In the genomic region with DNA sequence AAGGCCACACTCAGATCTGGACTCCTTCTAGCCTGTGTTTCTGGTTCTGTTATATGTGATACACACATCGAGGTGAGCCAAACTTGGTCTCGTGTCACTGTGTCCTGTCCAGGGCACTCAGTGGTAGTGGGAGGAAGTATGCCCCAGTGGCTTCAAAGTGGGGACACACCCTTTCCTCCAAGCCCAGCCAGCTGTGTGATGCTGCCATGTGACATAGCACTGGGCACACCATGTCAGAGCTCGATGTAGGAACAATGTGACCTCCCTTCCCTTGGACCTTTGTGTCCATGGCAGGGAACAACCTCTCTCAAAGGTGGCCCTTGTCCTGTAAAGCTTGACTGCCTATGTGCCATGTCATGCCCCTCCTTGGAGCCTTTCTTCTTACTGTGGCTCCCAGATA, we compare ENCODE assay signal across 10 mouse cellular contexts. TPM values are rescaled to one million over a fixed set of nuclear protein-coding genes. Genes with fewer than 3 reads are reported as not detected.
DNase-seq lines count a peak whose midpoint lies in the region; ATAC-seq and TF ChIP-seq lines count a peak whose summit lies in the region.
"Had no signal": no experiment of that assay in that cellular context is flagged by ENCODE, and none has a peak within 500 bp of the region (broad histone marks: within the 10 kb centered on the region; RNA-seq: fewer than 3 reads in every experiment).

No protein-coding gene starts in this region.

- 0 out of 2 replicates have a peak, but pooled peaks cover 14% of the 10 kb centered on the region for H3K4me1 ChIP-seq in kidney, embryonic 16.5 days (ENCODE audit: insufficient read depth, low read length)
- no peaks in the 10 kb centered on the region; the same call in 1 of the 2 replicates for H3K4me1 ChIP-seq in lung, postnatal 0 days (ENCODE audit: insufficient read depth, low read depth, low read length)
- H3K4me1 ChIP-seq: hindbrain, embryonic 15.5 days had no signal

- peak; percentile 38 for DNase-seq in kidney, adult 18-20 months
- peak; percentile 25 for DNase-seq in 416B (ENCODE audit: low read depth)
- peak; percentile 55 to 62 for DNase-seq in B cell, adult 2 months
- no peak for DNase-seq in lung, postnatal 0 days (ENCODE audit: low spot score)
- DNase-seq in thymus, postnatal 0 days (ENCODE audit: low spot score): no peak
- no peak for DNase-seq in left cerebral cortex, adult 11 months (ENCODE audit: low spot score)

- TF ChIP-seq CTCF in lung, postnatal 0 days (IDR thresholded peaks at IDR 0.05): no peak

- H3K36me3 ChIP-seq in kidney, embryonic 16.5 days (ENCODE audit: insufficient read depth, low read length): no peaks in the 10 kb centered on the region
- no peaks in the 10 kb centered on the region for H3K36me3 ChIP-seq in lung, postnatal 0 days (ENCODE audit: insufficient read depth, low read length)
- H3K36me3 ChIP-seq: hindbrain, embryonic 15.5 days had no signal

- no peak overlapping the region for H3K9ac ChIP-seq in kidney, embryonic 16.5 days (replicated peaks; ENCODE audit: low read length)
- no peak overlapping the region for H3K9ac ChIP-seq in lung, postnatal 0 days (replicated peaks; ENCODE audit: low read depth)
- H3K9ac ChIP-seq: hindbrain, embryonic 15.5 days had no signal

- H3K4me3 ChIP-seq in kidney, embryonic 16.5 days (ENCODE audit: low read length): no peak overlapping the region
- H3K4me3 ChIP-seq in lung, postnatal 0 days (ENCODE audit: low read depth, low read length): no peak overlapping the region
- H3K4me3 ChIP-seq: hindbrain, embryonic 15.5 days had no signal

- no peak for ATAC-seq in kidney, embryonic 16.5 days (ENCODE audit: low FRiP score, low TSS enrichment)
- peak; percentile 59 for ATAC-seq in lung, postnatal 0 days
- ATAC-seq in CD4-positive, CD25-positive, alpha-beta regulatory T cell, adult 4 months: no peak

- no peak overlapping the region for H3K27ac ChIP-seq in kidney, embryonic 16.5 days (ENCODE audit: low read length)
- no peak overlapping the region for H3K27ac ChIP-seq in lung, postnatal 0 days (ENCODE audit: low read length)
- H3K27ac ChIP-seq: hindbrain, embryonic 15.5 days had no signal

- TF ChIP-seq EP300 in lung, postnatal 0 days (IDR thresholded peaks at IDR 0.05): no peak

- WGBS in kidney, embryonic 16.5 days: 61% methylated on average over 3 of the region's 3 CpGs
- WGBS in lung, postnatal 0 days: 46% methylated on average over 3 of the region's 3 CpGs

- no peaks in the 10 kb centered on the region for H3K9me3 ChIP-seq in kidney, embryonic 16.5 days (ENCODE audit: low read length)
- H3K9me3 ChIP-seq in lung, postnatal 0 days (ENCODE audit: low read length): no peaks in the 10 kb centered on the region
- H3K9me3 ChIP-seq: hindbrain, embryonic 15.5 days had no signal

- no peaks in the 10 kb centered on the region for H3K27me3 ChIP-seq in kidney, embryonic 16.5 days (ENCODE audit: insufficient read depth, low read length)
- H3K27me3 ChIP-seq in lung, postnatal 0 days (replicated peaks; ENCODE audit: insufficient read depth, low read length): no peaks in the 10 kb centered on the region
- H3K27me3 ChIP-seq: hindbrain, embryonic 15.5 days had no signal

- H3K4me2 ChIP-seq in kidney, embryonic 16.5 days (replicated peaks; ENCODE audit: low read depth, low read length): no peak overlapping the region
- no peak overlapping the region for H3K4me2 ChIP-seq in lung, postnatal 0 days (replicated peaks; ENCODE audit: low read depth, low read length)
- H3K4me2 ChIP-seq: hindbrain, embryonic 15.5 days had no signal

RNA-seq across cellular contexts. Expression of gene Calml3, which starts 54.5 kb away (rescaled TPM):
- 0.76 and 0.81 TPM in 2 replicates for polyA plus RNA-seq in kidney, embryonic 16.5 days (2015; fragmentation: Nextera tagmentation; extraction: Ambion mirVana)
- 0.19 and 0.21 TPM in 2 replicates for polyA plus RNA-seq in lung, postnatal 0 days (2015; fragmentation: Nextera tagmentation; extraction: Ambion mirVana)
- polyA plus RNA-seq in thymus, postnatal 0 days (2015; fragmentation: Nextera tagmentation; extraction: Ambion mirVana): 0.35 and 1.2 TPM in 2 replicates
- polyA plus RNA-seq in CD4-positive, CD25-positive, alpha-beta regulatory T cell, adult 4 months (2017; shearing (Covaris generic)): not detected
- polyA plus RNA-seq: frontal cortex, adult 2 months had no signal

Comparison
In these comparisons a context has a peak if more than half of its experiments do, and no peak if none do; other contexts are left out.
1. DNase-seq: peak in kidney, adult 18-20 months (single experiment), 416B (single experiment) and B cell, adult 2 months (2 of 2); none in lung, postnatal 0 days (single experiment), thymus, postnatal 0 days (single experiment) and left cerebral cortex, adult 11 months (single experiment).